Mouse (Mus musculus): ENCODE measurements around the gene Cyp3a57. TPM values are rescaled to one million over a fixed set of nuclear protein-coding genes. Genes with fewer than 3 reads are reported as not detected.

Cyp3a57 gene
- polyA plus RNA-seq, 1 experiment from 2014 or later, result not detected

GRCm38 (mm10) chr5:145431004-145431403 is 85.9 kb downstream of the Cyp3a57 start:
- H3K27ac ChIP-seq, result no peak overlapping the region
- H3K27me3 ChIP-seq (replicated peaks), result no peaks in the 10 kb centered on the region
- no peak for ATAC-seq
- H3K4me3 ChIP-seq, result no peak overlapping the region
- H3K36me3 ChIP-seq, result no peaks in the 10 kb centered on the region
- H3K4me2 ChIP-seq, result no peak overlapping the region
- no peaks in the 10 kb centered on the region for H3K4me1 ChIP-seq
- H3K9ac ChIP-seq, result no peak overlapping the region
- H3K9me3 ChIP-seq (replicated peaks), result peaks cover 25% of the 10 kb centered on the region; the same call in 1 of the 2 replicates

- no peaks in the 10 kb centered on the region for H3K27me3 ChIP-seq (replicated peaks)
- no peak for ATAC-seq
- H3K9me3 ChIP-seq (replicated peaks), result peaks cover 21% of the 10 kb centered on the region; the same call in 1 of the 2 replicates
- no peak overlapping the region for H3K9ac ChIP-seq
- no peaks in the 10 kb centered on the region for H3K36me3 ChIP-seq
- H3K27ac ChIP-seq, result no peak overlapping the region
- H3K4me2 ChIP-seq, result no peak overlapping the region
- H3K4me3 ChIP-seq, result no peak overlapping the region
- no peaks in the 10 kb centered on the region for H3K4me1 ChIP-seq
- 62% methylated on average over 1 of the region's 1 CpGs for WGBS (ENCODE audit: insufficient replicate concordance)
These were observed 88.6 kb downstream of the Cyp3a57 start for GRCm38 (mm10) chr5:145433688-145434087.

Other genes with a start within 250 kb of the Cyp3a57 start
- 175 and 180 TPM in 2 replicates for gene Arpc1b, start 231.1 kb upstream of the Cyp3a57 start, polyA plus RNA-seq (2016; fragmentation: Nextera tagmentation; extraction: Ambion mirVana)
- 78.0 and 80.6 TPM in 2 replicates for gene Pdap1, start 205.0 kb upstream of the Cyp3a57 start, polyA plus RNA-seq (2016; fragmentation: Nextera tagmentation; extraction: Ambion mirVana)
- gene Bud31, start 204.9 kb upstream of the Cyp3a57 start, polyA plus RNA-seq (2016; fragmentation: Nextera tagmentation; extraction: Ambion mirVana), result 171 TPM in 2 replicates
- gene Ptcd1, start 178.2 kb upstream of the Cyp3a57 start, polyA plus RNA-seq (2016; fragmentation: Nextera tagmentation; extraction: Ambion mirVana), result 12.2 and 12.6 TPM in 2 replicates
- 39.0 and 39.1 TPM in 2 replicates for gene Cpsf4, start 178.1 kb upstream of the Cyp3a57 start, polyA plus RNA-seq (2016; fragmentation: Nextera tagmentation; extraction: Ambion mirVana)
- gene Atp5j2, start 153.2 kb upstream of the Cyp3a57 start, polyA plus RNA-seq (2016; fragmentation: Nextera tagmentation; extraction: Ambion mirVana), result 460 and 491 TPM in 2 replicates
- 5.8 TPM in 2 replicates for gene Zkscan14, start 143.4 kb upstream of the Cyp3a57 start, polyA plus RNA-seq (2016; fragmentation: Nextera tagmentation; extraction: Ambion mirVana)
- gene Zkscan5, start 140.7 kb upstream of the Cyp3a57 start, polyA plus RNA-seq (2016; fragmentation: Nextera tagmentation; extraction: Ambion mirVana), result 5.3 and 5.9 TPM in 2 replicates
- gene Zfp655, start 113.6 kb upstream of the Cyp3a57 start, polyA plus RNA-seq (2016; fragmentation: Nextera tagmentation; extraction: Ambion mirVana), result 24.7 and 25.3 TPM in 2 replicates
- 0.32 and 0.39 TPM in 2 replicates for gene Zscan25, start 64.8 kb upstream of the Cyp3a57 start, polyA plus RNA-seq (2016; fragmentation: Nextera tagmentation; extraction: Ambion mirVana)
- gene Cyp3a16, start 124.4 kb downstream of the Cyp3a57 start, polyA plus RNA-seq (2016; fragmentation: Nextera tagmentation; extraction: Ambion mirVana), result 0.07 TPM in 1 of 2 replicates, not detected in the other
- not detected in 2 replicates for gene Cyp3a41b, start 239.5 kb downstream of the Cyp3a57 start, polyA plus RNA-seq (2016; fragmentation: Nextera tagmentation; extraction: Ambion mirVana)